Mouse (Mus musculus) embryonic facial prominence, embryonic 11.5 days (tissue): ENCODE measurements around the gene Ilf3. TPM values are rescaled to one million over a fixed set of nuclear protein-coding genes. Genes with fewer than 3 reads are reported as not detected.
"Not testable (repeated sequence)": the region's sequence is repeated elsewhere in the genome, so short reads cannot be mapped to it uniquely, and the experiment has no call there.

Experiments used
- ATAC-seq: fragments of 200-750 bp; cut with Nextera tagmentation; replicated peaks from 2 replicates; pipeline ENCODE4 v1.8.0; 2017; ENCODE audit warnings: low read depth; ENCODE audit not compliant: insufficient number of reproducible peaks, low FRiP score, low TSS enrichment
- DNase-seq: peaks from one replicate; pipeline ENCODE4 v3.0.0-alpha.2; 2015; ENCODE audit warnings: low spot score
- H3K27ac ChIP-seq: fragments of 300-500 bp; sonication (generic); replicated peaks from 2 replicates; pipeline ENCODE4 v1.5.1; 2014; ENCODE audit warnings: mild to moderate bottlenecking, low read depth, low read length, control low read depth
- H3K27me3 ChIP-seq: fragments of 300-500 bp; sonication (generic); 2 replicates; pipeline ENCODE4 v1.6.1; 2014; ENCODE audit warnings: mild to moderate bottlenecking, low read length, moderate library complexity, mixed read lengths; ENCODE audit not compliant: control insufficient read depth, insufficient read depth
- H3K36me3 ChIP-seq: fragments of 300-500 bp; sonication (generic); replicated peaks from 2 replicates; pipeline ENCODE4 v1.6.1; 2014; ENCODE audit warnings: low read depth, mild to moderate bottlenecking, low read length, moderate library complexity, mixed read lengths; ENCODE audit not compliant: control insufficient read depth, insufficient read depth
- H3K4me1 ChIP-seq: fragments of 300-500 bp; sonication (generic); 2 replicates; pipeline ENCODE4 v1.6.1; 2014; ENCODE audit warnings: low read length, mixed read lengths; ENCODE audit not compliant: control insufficient read depth, insufficient read depth
- H3K4me2 ChIP-seq: fragments of 300-500 bp; sonication (generic); 2 replicates; pipeline ENCODE4 v1.6.1; 2014; ENCODE audit warnings: low read depth, mild to moderate bottlenecking, control low read depth, low read length, moderate library complexity
- H3K4me3 ChIP-seq: fragments of 300-500 bp; sonication (generic); 2 replicates; pipeline ENCODE4 v1.5.1; 2014; ENCODE audit warnings: low read depth, low read length, control low read depth
- H3K9ac ChIP-seq: fragments of 300-500 bp; sonication (generic); replicated peaks from 2 replicates; pipeline ENCODE4 v1.6.1; 2014; ENCODE audit warnings: mild to moderate bottlenecking, control low read depth, low read length
- H3K9me3 ChIP-seq: fragments of 300-500 bp; sonication (generic); replicated peaks from 2 replicates; pipeline ENCODE4 v1.6.1; 2016; ENCODE audit warnings: mild to moderate bottlenecking, low read length, inconsistent platforms, mixed read lengths; ENCODE audit not compliant: control insufficient read depth
- WGBS: fragments of 180-500 bp; shearing (Covaris S2); extraction: QIAGEN DNeasy Blood & Tissue Kit; methylation state at CpG from one replicate; pipeline ENCODE4 v1.1.7; 2014; 5-methylcytosine and 5-hydroxymethylcytosine counted together
- polyA plus RNA-seq: library from polyadenylated mRNA; unstranded; fragments of >200 nt; fragmentation: Nextera tagmentation; extraction: Ambion mirVana; gene quantifications from 2 replicates; pipeline ENCODE4 v1.2.1, GENCODE M21; 2014

The Ilf3 gene
- polyA plus RNA-seq, 1 experiment from 2014 or later: 256 TPM

DNA sequence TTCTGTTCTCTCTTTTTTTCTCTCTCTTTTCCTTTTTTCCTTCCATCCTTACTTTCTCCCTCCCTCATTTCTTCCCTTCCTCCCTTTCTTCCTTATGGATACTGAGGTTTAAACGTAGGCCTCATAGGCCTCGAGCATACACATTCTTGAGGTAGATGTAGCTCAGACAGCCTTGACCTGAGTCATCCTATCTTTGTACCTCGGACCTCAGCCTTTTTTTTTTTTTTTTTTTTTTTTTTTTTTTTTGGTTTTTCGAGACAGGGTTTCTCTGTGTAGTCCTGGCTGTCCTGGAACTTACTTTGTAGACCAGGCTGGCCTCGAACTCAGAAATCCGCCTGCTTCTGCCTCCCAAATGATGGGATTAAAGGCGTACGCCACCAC is 44.8 kb upstream of the Ilf3 start:
- WGBS: 92% methylated on average over 7 of the region's 8 CpGs
- H3K4me3 ChIP-seq, H3K36me3 ChIP-seq, H3K27me3 ChIP-seq, H3K4me2 ChIP-seq, H3K4me1 ChIP-seq, H3K9me3 ChIP-seq, H3K9ac ChIP-seq, DNase-seq, ATAC-seq, H3K27ac ChIP-seq: not testable (repeated sequence)

DNA sequence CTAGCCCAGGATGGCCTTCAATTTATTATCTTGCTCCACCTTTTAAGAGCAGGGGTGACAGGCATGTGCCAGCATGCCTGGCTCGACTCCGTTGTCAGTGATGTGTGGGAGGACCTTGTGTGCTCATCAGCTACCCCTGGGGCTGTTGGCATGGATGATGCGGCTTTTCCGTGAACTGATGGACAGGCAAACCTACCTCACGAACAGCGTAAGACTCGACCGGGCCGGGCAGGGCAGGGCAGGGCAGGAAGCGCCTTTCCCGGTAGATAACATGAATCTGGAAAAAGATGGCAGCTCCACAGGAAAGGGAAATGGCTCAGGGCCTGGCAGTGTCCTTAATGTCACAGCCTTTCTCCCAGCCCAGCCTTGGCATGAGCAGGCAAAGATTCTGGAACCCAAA is 43.4 kb upstream of the Ilf3 start:
- H3K9me3 ChIP-seq: no peaks in the 10 kb centered on the region
- DNase-seq (no peak), ATAC-seq (no peak)
- H3K4me3 ChIP-seq: no peak overlapping the region
- no peaks in the 10 kb centered on the region for H3K27me3 ChIP-seq
- WGBS: 87% methylated on average over 11 of the region's 11 CpGs
- no peak overlapping the region for H3K27ac ChIP-seq
- no peak overlapping the region for H3K9ac ChIP-seq
- no peak overlapping the region for H3K4me2 ChIP-seq
- H3K4me1 ChIP-seq: no peaks in the 10 kb centered on the region; the same call in 1 of the 2 replicates
- no peaks in the 10 kb centered on the region for H3K36me3 ChIP-seq

- 72% methylated on average over 3 of the region's 3 CpGs for WGBS
Observed at GRCm38 (mm10) chr9:21327569-21327968, 40.1 kb upstream of the Ilf3 start.

GRCm38 (mm10) chr9:21328041-21328440 is 39.6 kb upstream of the Ilf3 start:
- H3K9ac ChIP-seq: no peak overlapping the region
- H3K9me3 ChIP-seq: no peaks in the 10 kb centered on the region
- no peak overlapping the region for H3K27ac ChIP-seq
- ATAC-seq (no peak), DNase-seq (no peak)
- H3K4me3 ChIP-seq: no peak overlapping the region
- no peaks in the 10 kb centered on the region for H3K36me3 ChIP-seq
- WGBS: 83% methylated on average over 3 of the region's 3 CpGs
- H3K27me3 ChIP-seq: no peaks in the 10 kb centered on the region
- H3K4me2 ChIP-seq: no peak overlapping the region
- no peaks in the 10 kb centered on the region; the same call in 1 of the 2 replicates for H3K4me1 ChIP-seq

More at GRCm38 (mm10) chr9:21327569-21327968, 40.1 kb upstream of the Ilf3 start:
- ATAC-seq (no peak), DNase-seq (no peak)
- Histone ChIP-seq H3K9ac (no peak overlapping the region), H3K27me3 (no peaks in the 10 kb centered on the region), H3K4me1 (no peaks in the 10 kb centered on the region; the same call in 1 of the 2 replicates), H3K9me3 (no peaks in the 10 kb centered on the region), H3K4me2 (no peak overlapping the region), H3K36me3 (no peaks in the 10 kb centered on the region), H3K27ac (no peak overlapping the region), H3K4me3 (no peak overlapping the region)

DNA sequence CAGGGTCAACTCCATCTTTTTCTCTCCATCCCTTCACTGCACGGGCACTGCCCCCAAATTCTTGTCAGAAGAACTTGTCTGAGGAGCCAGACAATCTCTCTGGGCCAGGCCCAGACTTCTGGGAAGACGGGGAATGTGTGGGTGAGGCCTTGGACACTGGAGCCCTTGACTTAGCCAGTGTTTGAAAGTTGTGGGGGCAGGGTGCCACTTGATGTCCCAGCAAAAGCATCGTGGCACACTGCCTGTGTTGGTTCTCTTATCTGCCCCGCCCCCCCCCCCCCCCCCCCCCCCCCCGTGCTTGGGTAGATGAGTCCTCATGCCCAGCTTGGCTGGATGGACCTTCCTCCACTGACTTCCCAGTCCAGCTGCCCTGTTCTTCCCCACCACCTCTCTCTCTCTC is 38.6 kb upstream of the Ilf3 start:
- ATAC-seq (no peak), DNase-seq (no peak)
- no peak overlapping the region for H3K4me3 ChIP-seq
- H3K4me2 ChIP-seq: no peak overlapping the region
- no peak overlapping the region for H3K9ac ChIP-seq
- H3K27ac ChIP-seq: no peak overlapping the region
- WGBS: 78% methylated on average over 4 of the region's 5 CpGs
- no peaks in the 10 kb centered on the region for H3K36me3 ChIP-seq
- no peaks in the 10 kb centered on the region for H3K9me3 ChIP-seq
- no peaks in the 10 kb centered on the region for H3K27me3 ChIP-seq
- H3K4me1 ChIP-seq: no peaks in the 10 kb centered on the region; the same call in 1 of the 2 replicates

DNA sequence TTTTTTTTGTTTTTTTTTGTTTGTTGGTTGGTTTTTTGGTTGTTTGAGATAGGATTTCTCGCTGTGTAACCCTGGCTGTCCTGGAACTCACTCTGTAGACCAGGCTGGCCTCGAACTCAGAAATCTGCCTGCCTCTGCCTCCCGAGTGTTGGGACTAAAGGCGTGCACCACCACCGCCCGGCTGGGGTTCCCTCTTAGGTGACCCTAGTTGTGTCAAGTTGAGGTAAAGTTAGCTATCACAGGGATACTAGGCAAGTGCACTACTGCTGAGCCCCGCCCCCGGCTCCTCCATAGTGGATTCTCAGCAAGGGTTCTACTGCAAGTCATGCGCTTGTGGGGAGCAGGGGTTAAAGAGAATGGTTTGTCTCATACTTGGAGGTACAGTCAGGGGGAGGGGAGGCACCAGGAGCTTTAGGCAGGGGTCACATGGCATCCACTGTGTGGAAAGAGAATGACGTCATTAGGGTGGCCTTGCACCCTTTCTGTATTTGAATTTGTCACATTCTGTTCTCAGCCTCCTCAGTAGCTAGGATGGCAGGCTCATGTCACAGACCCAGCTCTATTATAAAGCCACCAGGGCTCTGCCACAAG is 37.9 kb upstream of the Ilf3 start:
- Histone ChIP-seq H3K4me2 (no peak overlapping the region), H3K27me3 (no peaks in the 10 kb centered on the region), H3K4me1 (no peaks in the 10 kb centered on the region; the same call in 1 of the 2 replicates), H3K9ac (no peak overlapping the region), H3K9me3 (no peaks in the 10 kb centered on the region), H3K27ac (no peak overlapping the region), H3K36me3 (no peaks in the 10 kb centered on the region), H3K4me3 (no peak overlapping the region)
- DNase-seq (no peak), ATAC-seq (no peak)
- WGBS: 94% methylated on average over 10 of the region's 10 CpGs

DNA sequence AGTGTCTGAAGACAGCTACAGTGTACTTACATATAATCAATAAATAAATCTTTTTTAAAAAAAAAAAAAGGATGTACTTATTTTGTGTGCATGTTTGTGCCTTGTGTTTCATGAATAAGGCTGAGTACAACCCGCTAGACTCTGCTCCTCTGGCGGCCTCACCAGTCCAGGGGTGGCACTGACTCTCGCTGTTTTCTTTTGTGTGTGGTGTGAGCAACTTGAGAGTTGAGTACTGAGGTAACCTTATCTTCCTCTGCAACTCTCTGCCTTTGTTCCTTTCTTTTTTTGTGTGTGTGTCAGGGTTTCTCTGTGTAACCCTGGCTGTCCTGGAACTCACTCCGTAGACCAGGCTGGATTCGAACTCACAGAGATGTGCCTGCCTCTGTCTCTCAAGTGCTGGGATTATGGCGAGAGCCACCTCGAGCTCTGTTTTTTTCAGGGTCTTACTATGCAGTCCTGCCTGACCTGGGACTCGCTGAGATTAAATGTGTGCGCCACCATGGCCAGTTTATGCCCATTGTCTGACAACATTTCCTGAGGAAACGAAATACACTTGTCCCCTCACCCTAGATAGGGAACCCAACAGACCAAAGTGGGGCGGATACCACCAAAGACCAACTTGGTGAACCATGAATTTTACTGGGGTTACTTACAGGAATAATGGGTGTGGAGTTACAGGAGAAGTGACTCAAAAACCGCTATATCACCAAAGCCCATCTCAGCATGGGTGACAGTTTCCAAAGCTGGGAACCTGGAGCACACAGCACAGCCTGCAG is 36.1 kb upstream of the Ilf3 start:
- H3K4me1 ChIP-seq: no peaks in the 10 kb centered on the region; the same call in 1 of the 2 replicates
- H3K9me3 ChIP-seq: no peaks in the 10 kb centered on the region
- H3K27ac ChIP-seq: no peak overlapping the region
- WGBS: 87% methylated on average over 12 of the region's 12 CpGs
- DNase-seq (no peak), ATAC-seq (no peak)
- no peaks in the 10 kb centered on the region for H3K27me3 ChIP-seq
- H3K9ac ChIP-seq: no peak overlapping the region
- H3K4me2 ChIP-seq: no peak overlapping the region
- no peaks in the 10 kb centered on the region for H3K36me3 ChIP-seq
- H3K4me3 ChIP-seq: no peak overlapping the region
